Mouse (Mus musculus): Measurements from ENCODE around the gene Bbip1. TPM values are rescaled to one million over a fixed set of nuclear protein-coding genes. Genes with fewer than 3 reads are reported as not detected.

The Bbip1 gene
- 48.7 and 52.8 TPM in 2 replicates for polyA plus RNA-seq (2015; fragmentation: Nextera tagmentation; extraction: Ambion mirVana)

GRCm38 (mm10) chr19:53943802-53944785, at the start of gene Bbip1, which contains the start of gene Shoc2:
Gene Bbip1 (minus strand): TSS chr19:53944627.
Gene Shoc2 (plus strand): TSS chr19:53944306.
- H3K4me1 ChIP-seq (replicated peaks; ENCODE audit: control insufficient read depth, insufficient read depth), result peaks cover 2% of the 10 kb centered on the region; the same call in 1 of the 2 replicates
- H3K27me3 ChIP-seq (ENCODE audit: control insufficient read depth, insufficient read depth, low read length), result no peaks in the 10 kb centered on the region
- peak within 1 kb of the TSS; percentile 91 for H3K4me3 ChIP-seq (ENCODE audit: low read depth, low read length)
- peak within 1 kb of the TSS; percentile 99 for H3K27ac ChIP-seq (replicated peaks)
- TF ChIP-seq CTCF (IDR thresholded peaks at IDR 0.05; ENCODE audit: low read depth) (peak; percentile 48), EP300 (optimal IDR thresholded peaks at IDR 0.05) (peak; percentile 91)
- peak within 1 kb of the TSS; percentile 75 for H3K4me2 ChIP-seq (replicated peaks; ENCODE audit: low read depth)
- H3K36me3 ChIP-seq (ENCODE audit: control insufficient read depth, insufficient read depth, low read length), result no peaks in the 10 kb centered on the region
- peak within 1 kb of the TSS; percentile 96 for H3K9ac ChIP-seq (ENCODE audit: low read length)
- DNase-seq (ENCODE audit: low spot score) (peak; percentile 99), ATAC-seq (ENCODE audit: low FRiP score, low TSS enrichment) (peak; percentile 95)
- under 1% methylated on average over 49 of the region's 62 CpGs for WGBS
- H3K9me3 ChIP-seq (ENCODE audit: control insufficient read depth, low read length), result no peaks in the 10 kb centered on the region

GRCm38 (mm10) chr19:53993860-53994259, 49.4 kb upstream of the Bbip1 start:
- H3K9me3 ChIP-seq (ENCODE audit: control insufficient read depth, low read length), result no peaks in the 10 kb centered on the region
- DNase-seq (ENCODE audit: low spot score), result no peak
- H3K4me3 ChIP-seq (ENCODE audit: low read depth, low read length), result no peak overlapping the region
- H3K4me2 ChIP-seq (replicated peaks; ENCODE audit: low read depth), result no peak overlapping the region
- H3K27me3 ChIP-seq (ENCODE audit: control insufficient read depth, insufficient read depth, low read length), result no peaks in the 10 kb centered on the region
- H3K36me3 ChIP-seq (ENCODE audit: control insufficient read depth, insufficient read depth, low read length), result no peaks in the 10 kb centered on the region
- no peak for ATAC-seq (ENCODE audit: low FRiP score, low TSS enrichment)
- no peak overlapping the region for H3K27ac ChIP-seq (replicated peaks)
- no peak overlapping the region for H3K9ac ChIP-seq (ENCODE audit: low read length)
- 82% methylated on average over 3 of the region's 3 CpGs for WGBS
- H3K4me1 ChIP-seq (replicated peaks; ENCODE audit: control insufficient read depth, insufficient read depth), result no peaks in the 10 kb centered on the region
- TF ChIP-seq EP300 (optimal IDR thresholded peaks at IDR 0.05) (no peak), CTCF (IDR thresholded peaks at IDR 0.05; ENCODE audit: low read depth) (no peak)

GRCm38 (mm10) chr19:53990538-53990937, 46.1 kb upstream of the Bbip1 start:
- WGBS, result 73% methylated on average over 2 of the region's 2 CpGs

GRCm38 (mm10) chr19:53984628-53985027, 40.2 kb upstream of the Bbip1 start:
- no peak for DNase-seq (ENCODE audit: low spot score)
- no peak for TF ChIP-seq EP300 (optimal IDR thresholded peaks at IDR 0.05)
- TF ChIP-seq CTCF (IDR thresholded peaks at IDR 0.05; ENCODE audit: low read depth), result no peak
- 95% methylated on average over 3 of the region's 3 CpGs for WGBS
- no peaks in the 10 kb centered on the region for H3K9me3 ChIP-seq (ENCODE audit: control insufficient read depth, low read length)
- H3K4me2 ChIP-seq (replicated peaks; ENCODE audit: low read depth), result no peak overlapping the region
- H3K4me1 ChIP-seq (replicated peaks; ENCODE audit: control insufficient read depth, insufficient read depth), result no peaks in the 10 kb centered on the region
- no peak overlapping the region for H3K27ac ChIP-seq (replicated peaks)
- no peak overlapping the region for H3K4me3 ChIP-seq (ENCODE audit: low read depth, low read length)
- no peaks in the 10 kb centered on the region for H3K27me3 ChIP-seq (ENCODE audit: control insufficient read depth, insufficient read depth, low read length)
- H3K9ac ChIP-seq (ENCODE audit: low read length), result no peak overlapping the region
- ATAC-seq (ENCODE audit: low FRiP score, low TSS enrichment), result no peak
- H3K36me3 ChIP-seq (ENCODE audit: control insufficient read depth, insufficient read depth, low read length), result peaks cover 6% of the 10 kb centered on the region; the same call in 1 of the 2 replicates

More at GRCm38 (mm10) chr19:53990538-53990937, 46.1 kb upstream of the Bbip1 start:
- TF ChIP-seq CTCF (IDR thresholded peaks at IDR 0.05; ENCODE audit: low read depth) (no peak), EP300 (optimal IDR thresholded peaks at IDR 0.05) (no peak)
- Histone ChIP-seq H3K4me3 (ENCODE audit: low read depth, low read length) (no peak overlapping the region), H3K9ac (ENCODE audit: low read length) (no peak overlapping the region), H3K36me3 (ENCODE audit: control insufficient read depth, insufficient read depth, low read length) (peaks cover 6% of the 10 kb centered on the region; the same call in 1 of the 2 replicates), H3K4me2 (replicated peaks; ENCODE audit: low read depth) (no peak overlapping the region), H3K27me3 (ENCODE audit: control insufficient read depth, insufficient read depth, low read length) (no peaks in the 10 kb centered on the region), H3K9me3 (ENCODE audit: control insufficient read depth, low read length) (no peaks in the 10 kb centered on the region), H3K27ac (replicated peaks) (no peak overlapping the region), H3K4me1 (replicated peaks; ENCODE audit: control insufficient read depth, insufficient read depth) (no peaks in the 10 kb centered on the region)
- ATAC-seq (ENCODE audit: low FRiP score, low TSS enrichment), result no peak
- DNase-seq (ENCODE audit: low spot score), result no peak

DNA sequence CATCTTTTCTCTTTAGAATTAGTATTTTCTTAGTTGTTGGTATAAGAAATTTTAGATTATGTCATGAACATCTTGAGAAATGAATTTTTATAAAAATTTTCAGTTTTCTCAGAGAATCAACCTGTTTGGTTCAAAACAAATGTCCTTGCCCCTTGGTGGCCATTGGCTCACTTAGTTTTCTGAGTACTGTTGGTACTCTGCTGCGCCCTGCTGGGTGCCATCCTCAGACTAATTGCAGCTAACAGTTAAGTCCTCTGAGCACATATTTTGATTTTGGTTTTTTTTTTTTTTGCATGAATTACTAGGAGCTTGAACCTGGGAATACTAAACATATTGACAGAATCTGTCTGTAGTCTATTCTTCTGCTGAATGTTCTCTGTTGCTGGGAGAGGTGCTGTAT, 38.9 kb upstream of the Bbip1 start:
- Histone ChIP-seq H3K27me3 (ENCODE audit: control insufficient read depth, insufficient read depth, low read length) (no peaks in the 10 kb centered on the region), H3K4me2 (replicated peaks; ENCODE audit: low read depth) (no peak overlapping the region), H3K36me3 (ENCODE audit: control insufficient read depth, insufficient read depth, low read length) (peaks cover 6% of the 10 kb centered on the region; the same call in 1 of the 2 replicates), H3K9ac (ENCODE audit: low read length) (no peak overlapping the region), H3K4me3 (ENCODE audit: low read depth, low read length) (no peak overlapping the region), H3K4me1 (replicated peaks; ENCODE audit: control insufficient read depth, insufficient read depth) (no peaks in the 10 kb centered on the region), H3K27ac (replicated peaks) (no peak overlapping the region), H3K9me3 (ENCODE audit: control insufficient read depth, low read length) (no peaks in the 10 kb centered on the region)
- WGBS, result 96% methylated on average over 1 of the region's 1 CpGs
- ATAC-seq (ENCODE audit: low FRiP score, low TSS enrichment) (no peak), DNase-seq (ENCODE audit: low spot score) (no peak)
- no peak for TF ChIP-seq EP300 (optimal IDR thresholded peaks at IDR 0.05)
- TF ChIP-seq CTCF (IDR thresholded peaks at IDR 0.05; ENCODE audit: low read depth), result peak; percentile 34

All from stomach, postnatal 0 days (tissue).